Comparison of ENCODE assay signal across 8 mouse cellular contexts in genomic region chr8:119557821-119558602, GRCm38 (mm10). TPM values are rescaled to one million over a fixed set of nuclear protein-coding genes. Genes with fewer than 3 reads are reported as not detected.
DNase-seq lines count a peak whose midpoint lies in the region; ATAC-seq and TF ChIP-seq lines count a peak whose summit lies in the region.

No protein-coding gene starts in this region.

- H3K4me1 ChIP-seq in heart, embryonic 11.5 days (ENCODE audit: control insufficient read depth, insufficient read depth, low read length), result peaks cover 23% of the 10 kb centered on the region
- H3K4me1 ChIP-seq in MEL (ENCODE audit: control insufficient read depth in 1 of 2, insufficient read depth in 2 of 2, low read length in 2 of 2), result peaks cover 2 to 13% of the 10 kb centered on the region in 2 experiments; a peak in 3 of 4 replicates
- H3K4me1 ChIP-seq in embryonic facial prominence, embryonic 13.5 days, result peaks cover 43% of the 10 kb centered on the region
- H3K4me1 ChIP-seq in hindbrain, embryonic 15.5 days (replicated peaks), result peaks cover 40% of the 10 kb centered on the region
- H3K4me1 ChIP-seq in liver, embryonic 15.5 days (replicated peaks), result peaks cover 54% of the 10 kb centered on the region
- H3K4me1 ChIP-seq in neural tube, embryonic 15.5 days, result peaks cover 41% of the 10 kb centered on the region

- peak overlapping the region; percentile 88 for H3K4me2 ChIP-seq in heart, embryonic 11.5 days
- H3K4me2 ChIP-seq in embryonic facial prominence, embryonic 13.5 days, result peak overlapping the region; percentile 75
- H3K4me2 ChIP-seq in hindbrain, embryonic 15.5 days, result peak overlapping the region; percentile 88
- peak overlapping the region; percentile 81 for H3K4me2 ChIP-seq in liver, embryonic 15.5 days
- H3K4me2 ChIP-seq in neural tube, embryonic 15.5 days, result peak overlapping the region; percentile 78

- H3K9ac ChIP-seq in heart, embryonic 11.5 days (ENCODE audit: low read depth, low read length), result peak overlapping the region; percentile 93
- peak overlapping the region; percentile 91 for H3K9ac ChIP-seq in MEL (ENCODE audit: control insufficient read depth, low read depth, low read length, poor library complexity, severe bottlenecking)
- peak overlapping the region; percentile 85 for H3K9ac ChIP-seq in embryonic facial prominence, embryonic 13.5 days
- H3K9ac ChIP-seq in hindbrain, embryonic 15.5 days, result peak overlapping the region; percentile 91
- peak overlapping the region; percentile 84 for H3K9ac ChIP-seq in liver, embryonic 15.5 days
- peak overlapping the region; percentile 65 for H3K9ac ChIP-seq in neural tube, embryonic 15.5 days (replicated peaks)

- TF ChIP-seq POLR2A in MEL (IDR thresholded peaks at IDR 0.05; ENCODE audit: control insufficient read depth in 1 of 2, insufficient read depth in 1 of 2, low read depth in 1 of 2, low read length in 2 of 2, poor library complexity in 1 of 2), result no peak; a peak in 1 of 4 replicates

- no peak for TF ChIP-seq CTCF in MEL (IDR thresholded peaks at IDR 0.05 in 2 of 3, conservative IDR thresholded peaks at IDR 0.05 in 1 of 3; ENCODE audit: control insufficient read depth in 1 of 3, insufficient read depth in 1 of 3, low read depth in 2 of 3, low read length in 3 of 3, poor library complexity in 1 of 3, severe bottlenecking in 1 of 3)

- no peak for TF ChIP-seq RAD21 in MEL (IDR thresholded peaks at IDR 0.05; ENCODE audit: low read depth, low read length)

- peak; percentile 87 for ATAC-seq in heart, embryonic 11.5 days (replicated peaks; ENCODE audit: insufficient number of reproducible peaks, low FRiP score, low TSS enrichment)
- ATAC-seq in embryonic facial prominence, embryonic 13.5 days (ENCODE audit: insufficient number of reproducible peaks, insufficient read depth, low FRiP score, low TSS enrichment, low read depth), result peak; percentile 84
- peak; percentile 91 for ATAC-seq in hindbrain, embryonic 15.5 days (ENCODE audit: low FRiP score, low read depth)
- peak; percentile 92 for ATAC-seq in liver, embryonic 15.5 days (ENCODE audit: insufficient read depth)
- peak; percentile 92 for ATAC-seq in neural tube, embryonic 15.5 days (ENCODE audit: low FRiP score)

- no peak for TF ChIP-seq EP300 in MEL (IDR thresholded peaks at IDR 0.05; ENCODE audit: low read depth in 1 of 2, low read length in 2 of 2)

- WGBS in heart, embryonic 11.5 days (ENCODE audit: insufficient replicate concordance), result under 1% methylated on average over 54 of the region's 55 CpGs
- WGBS in embryonic facial prominence, embryonic 13.5 days, result under 1% methylated on average over 49 of the region's 55 CpGs
- under 1% methylated on average over 55 of the region's 55 CpGs for WGBS in hindbrain, embryonic 15.5 days
- WGBS in liver, embryonic 15.5 days (ENCODE audit: insufficient replicate concordance), result under 1% methylated on average over 55 of the region's 55 CpGs
- whole genome bisulfite sequencing in neural tube, embryonic 15.5 days, result under 1% methylated on average over 54 of the region's 55 CpGs

- no peaks in the 10 kb centered on the region for H3K9me3 ChIP-seq in heart, embryonic 11.5 days (replicated peaks; ENCODE audit: control insufficient read depth, low read length)
- H3K9me3 ChIP-seq in MEL (replicated peaks; ENCODE audit: insufficient read depth, low read length), result no peaks in the 10 kb centered on the region
- no peaks in the 10 kb centered on the region for H3K9me3 ChIP-seq in embryonic facial prominence, embryonic 13.5 days
- H3K9me3 ChIP-seq in hindbrain, embryonic 15.5 days, result no peaks in the 10 kb centered on the region
- H3K9me3 ChIP-seq in liver, embryonic 15.5 days (replicated peaks), result no peaks in the 10 kb centered on the region
- no peaks in the 10 kb centered on the region for H3K9me3 ChIP-seq in neural tube, embryonic 15.5 days (replicated peaks)

- H3K27me3 ChIP-seq in heart, embryonic 11.5 days (ENCODE audit: control insufficient read depth, insufficient read depth, low read length), result no peaks in the 10 kb centered on the region
- no peaks in the 10 kb centered on the region for H3K27me3 ChIP-seq in MEL (ENCODE audit: control insufficient read depth in 1 of 2, insufficient read depth in 2 of 2, low read length in 2 of 2)
- no peaks in the 10 kb centered on the region for H3K27me3 ChIP-seq in embryonic facial prominence, embryonic 13.5 days
- H3K27me3 ChIP-seq in hindbrain, embryonic 15.5 days, result no peaks in the 10 kb centered on the region
- no peaks in the 10 kb centered on the region for H3K27me3 ChIP-seq in liver, embryonic 15.5 days
- no peaks in the 10 kb centered on the region for H3K27me3 ChIP-seq in neural tube, embryonic 15.5 days (replicated peaks)

- peaks cover 48% of the 10 kb centered on the region for H3K79me2 ChIP-seq in MEL (ENCODE audit: control insufficient read depth, insufficient read depth, low read length, poor library complexity)

- no peak for DNase-seq in heart, postnatal 4 days
- peak; percentile 84 for DNase-seq in MEL (ENCODE audit: low read depth, low spot score)
- DNase-seq in layer of hippocampus, postnatal 14 days (ENCODE audit: low spot score in 2 of 2), result no peak

- peak overlapping the region; percentile 86 for H3K27ac ChIP-seq in heart, embryonic 11.5 days (ENCODE audit: low read depth, low read length)
- H3K27ac ChIP-seq in MEL (ENCODE audit: control insufficient read depth, low read depth, low read length), result peak overlapping the region; percentile 59
- peak overlapping the region; percentile 90 for H3K27ac ChIP-seq in embryonic facial prominence, embryonic 13.5 days
- peak overlapping the region; percentile 98 for H3K27ac ChIP-seq in hindbrain, embryonic 15.5 days (replicated peaks)
- peak overlapping the region; percentile 93 for H3K27ac ChIP-seq in liver, embryonic 15.5 days (replicated peaks)
- H3K27ac ChIP-seq in neural tube, embryonic 15.5 days (replicated peaks), result peak overlapping the region; percentile 94

- peaks cover 3% of the 10 kb centered on the region; the same call in 1 of the 2 replicates for H3K36me3 ChIP-seq in heart, embryonic 11.5 days (ENCODE audit: control insufficient read depth, insufficient read depth, low read length)
- peaks cover 0 to 11% of the 10 kb centered on the region in 2 experiments for H3K36me3 ChIP-seq in MEL (ENCODE audit: control insufficient read depth in 1 of 2, insufficient read depth in 2 of 2, low read length in 2 of 2)
- H3K36me3 ChIP-seq in embryonic facial prominence, embryonic 13.5 days, result peaks cover 11% of the 10 kb centered on the region
- H3K36me3 ChIP-seq in hindbrain, embryonic 15.5 days, result peaks cover 18% of the 10 kb centered on the region
- H3K36me3 ChIP-seq in liver, embryonic 15.5 days (replicated peaks), result peaks cover 15% of the 10 kb centered on the region
- H3K36me3 ChIP-seq in neural tube, embryonic 15.5 days, result peaks cover 14% of the 10 kb centered on the region

- peak overlapping the region; percentile 88 for H3K4me3 ChIP-seq in heart, embryonic 11.5 days (ENCODE audit: low read depth, low read length)
- peak overlapping the region; percentile 66 to 67 for H3K4me3 ChIP-seq in MEL (ENCODE audit: control insufficient read depth in 1 of 2, insufficient read depth in 1 of 2, low read depth in 2 of 2, low read length in 2 of 2)
- H3K4me3 ChIP-seq in embryonic facial prominence, embryonic 13.5 days, result peak overlapping the region; percentile 75
- H3K4me3 ChIP-seq in hindbrain, embryonic 15.5 days, result peak overlapping the region; percentile 93
- peak overlapping the region; percentile 92 for H3K4me3 ChIP-seq in liver, embryonic 15.5 days (replicated peaks)
- peak overlapping the region; percentile 66 for H3K4me3 ChIP-seq in neural tube, embryonic 15.5 days (replicated peaks)

RNA-seq across cellular contexts. Expression of gene Mbtps1, which starts 0.5 kb away (rescaled TPM):
- polyA plus RNA-seq in heart, embryonic 11.5 days (2014; fragmentation: Nextera tagmentation; extraction: Ambion mirVana), result 63.6 and 80.5 TPM in 2 replicates
- 10 to 100 TPM; 68.6 to 70.0 TPM for total RNA-seq in heart, postnatal 4 days (2021)
- total RNA-seq in MEL (2012; rRNA removed), result 32.7 and 33.1 TPM in 2 replicates
- 10 to 100 TPM in 1 of 2 experiments, not detected in 1; 59.9 TPM for polyA plus RNA-seq in MEL (2012; ENCODE audit: insufficient read depth in 1 of 2, insufficient read length in 2 of 2, low read depth in 1 of 2, low replicate concordance in 2 of 2, missing spikeins in 1 of 2)
- 132 and 150 TPM in 2 replicates for polyA plus RNA-seq in embryonic facial prominence, embryonic 13.5 days (2015; fragmentation: Nextera tagmentation; extraction: Ambion mirVana)
- polyA plus RNA-seq in hindbrain, embryonic 15.5 days (2015; fragmentation: Nextera tagmentation; extraction: Ambion mirVana), result 50.7 and 54.0 TPM in 2 replicates
- 24.7 and 26.3 TPM in 2 replicates for polyA plus RNA-seq in liver, embryonic 15.5 days (2015; fragmentation: Nextera tagmentation; extraction: Ambion mirVana)
- 48.5 and 62.4 TPM in 2 replicates for polyA plus RNA-seq in neural tube, embryonic 15.5 days (2015; fragmentation: Nextera tagmentation; extraction: Ambion mirVana)
- 10 to 100 TPM; 63.6 to 69.8 TPM for total RNA-seq in layer of hippocampus, postnatal 14 days (2021)

RNA-seq across cellular contexts. Expression of gene Hsdl1, which starts 17.0 kb away (rescaled TPM):
- 36.3 and 37.3 TPM in 2 replicates for polyA plus RNA-seq in heart, embryonic 11.5 days (2014; fragmentation: Nextera tagmentation; extraction: Ambion mirVana)
- total RNA-seq in heart, postnatal 4 days (2021), result 10 to 100 TPM; 18.4 to 20.2 TPM
- 32.3 and 37.1 TPM in 2 replicates for total RNA-seq in MEL (2012; rRNA removed)
- polyA plus RNA-seq in MEL (2012; ENCODE audit: insufficient read depth in 1 of 2, insufficient read length in 2 of 2, low read depth in 1 of 2, low replicate concordance in 2 of 2, missing spikeins in 1 of 2), result 10 to 100 TPM; 29.4 to 46.3 TPM
- 29.1 and 30.0 TPM in 2 replicates for polyA plus RNA-seq in embryonic facial prominence, embryonic 13.5 days (2015; fragmentation: Nextera tagmentation; extraction: Ambion mirVana)
- polyA plus RNA-seq in hindbrain, embryonic 15.5 days (2015; fragmentation: Nextera tagmentation; extraction: Ambion mirVana), result 153 and 162 TPM in 2 replicates
- polyA plus RNA-seq in liver, embryonic 15.5 days (2015; fragmentation: Nextera tagmentation; extraction: Ambion mirVana), result 16.5 and 18.1 TPM in 2 replicates
- polyA plus RNA-seq in neural tube, embryonic 15.5 days (2015; fragmentation: Nextera tagmentation; extraction: Ambion mirVana), result 129 and 137 TPM in 2 replicates
- 10 to 100 TPM; 39.1 to 40.8 TPM for total RNA-seq in layer of hippocampus, postnatal 14 days (2021)

RNA-seq across cellular contexts. Expression of gene Dnaaf1, which starts 17.0 kb away (rescaled TPM):
- 0.26 and 0.38 TPM in 2 replicates for polyA plus RNA-seq in heart, embryonic 11.5 days (2014; fragmentation: Nextera tagmentation; extraction: Ambion mirVana)
- not detected for total RNA-seq in heart, postnatal 4 days (2021)
- total RNA-seq in MEL (2012; rRNA removed), result 0.36 and 0.54 TPM in 2 replicates
- under 1 TPM in 1 of 2 experiments, not detected in 1; 0.19 TPM for polyA plus RNA-seq in MEL (2012; ENCODE audit: insufficient read depth in 1 of 2, insufficient read length in 2 of 2, low read depth in 1 of 2, low replicate concordance in 2 of 2, missing spikeins in 1 of 2)
- 0.08 and 0.19 TPM in 2 replicates for polyA plus RNA-seq in embryonic facial prominence, embryonic 13.5 days (2015; fragmentation: Nextera tagmentation; extraction: Ambion mirVana)
- polyA plus RNA-seq in hindbrain, embryonic 15.5 days (2015; fragmentation: Nextera tagmentation; extraction: Ambion mirVana), result 0.35 and 0.74 TPM in 2 replicates
- 0.05 and 0.08 TPM in 2 replicates for polyA plus RNA-seq in liver, embryonic 15.5 days (2015; fragmentation: Nextera tagmentation; extraction: Ambion mirVana)
- 0.20 and 0.45 TPM in 2 replicates for polyA plus RNA-seq in neural tube, embryonic 15.5 days (2015; fragmentation: Nextera tagmentation; extraction: Ambion mirVana)
- total RNA-seq in layer of hippocampus, postnatal 14 days (2021), result under 1 TPM; 0.32 to 0.48 TPM

RNA-seq across cellular contexts. Expression of gene Taf1c, which starts 47.0 kb away (rescaled TPM):
- 7.1 and 8.0 TPM in 2 replicates for polyA plus RNA-seq in heart, embryonic 11.5 days (2014; fragmentation: Nextera tagmentation; extraction: Ambion mirVana)
- 1 to 10 TPM; 4.3 to 4.5 TPM for total RNA-seq in heart, postnatal 4 days (2021)
- 21.2 and 28.8 TPM in 2 replicates for total RNA-seq in MEL (2012; rRNA removed)
- polyA plus RNA-seq in MEL (2012; ENCODE audit: insufficient read depth in 1 of 2, insufficient read length in 2 of 2, low read depth in 1 of 2, low replicate concordance in 2 of 2, missing spikeins in 1 of 2), result 10 to 100 TPM in 1 of 2 experiments, not detected in 1; 32.0 TPM
- 12.9 and 13.7 TPM in 2 replicates for polyA plus RNA-seq in embryonic facial prominence, embryonic 13.5 days (2015; fragmentation: Nextera tagmentation; extraction: Ambion mirVana)
- polyA plus RNA-seq in hindbrain, embryonic 15.5 days (2015; fragmentation: Nextera tagmentation; extraction: Ambion mirVana), result 14.1 and 14.7 TPM in 2 replicates
- polyA plus RNA-seq in liver, embryonic 15.5 days (2015; fragmentation: Nextera tagmentation; extraction: Ambion mirVana), result 5.4 and 7.4 TPM in 2 replicates
- 11.8 and 15.0 TPM in 2 replicates for polyA plus RNA-seq in neural tube, embryonic 15.5 days (2015; fragmentation: Nextera tagmentation; extraction: Ambion mirVana)
- 10 to 100 TPM; 10.0 to 11.8 TPM for total RNA-seq in layer of hippocampus, postnatal 14 days (2021)

RNA-seq across cellular contexts. Expression of gene Adad2, which starts 54.5 kb away (rescaled TPM):
- polyA plus RNA-seq in heart, embryonic 11.5 days (2014; fragmentation: Nextera tagmentation; extraction: Ambion mirVana), result not detected in 2 replicates
- total RNA-seq in heart, postnatal 4 days (2021), result not detected
- total RNA-seq in MEL (2012; rRNA removed), result not detected in 2 replicates
- polyA plus RNA-seq in MEL (2012; ENCODE audit: insufficient read depth in 1 of 2, insufficient read length in 2 of 2, low read depth in 1 of 2, low replicate concordance in 2 of 2, missing spikeins in 1 of 2), result not detected
- not detected in 2 replicates for polyA plus RNA-seq in embryonic facial prominence, embryonic 13.5 days (2015; fragmentation: Nextera tagmentation; extraction: Ambion mirVana)
- 0.10 and 0.34 TPM in 2 replicates for polyA plus RNA-seq in hindbrain, embryonic 15.5 days (2015; fragmentation: Nextera tagmentation; extraction: Ambion mirVana)
- polyA plus RNA-seq in liver, embryonic 15.5 days (2015; fragmentation: Nextera tagmentation; extraction: Ambion mirVana), result not detected in 2 replicates
- 0.10 and 0.11 TPM in 2 replicates for polyA plus RNA-seq in neural tube, embryonic 15.5 days (2015; fragmentation: Nextera tagmentation; extraction: Ambion mirVana)
- under 1 TPM in 1 of 2 experiments, not detected in 1; 0.16 TPM for total RNA-seq in layer of hippocampus, postnatal 14 days (2021)
